Mouse (Mus musculus): ENCODE measurements around the gene Fnbp1.

Gene Fnbp1

DNA sequence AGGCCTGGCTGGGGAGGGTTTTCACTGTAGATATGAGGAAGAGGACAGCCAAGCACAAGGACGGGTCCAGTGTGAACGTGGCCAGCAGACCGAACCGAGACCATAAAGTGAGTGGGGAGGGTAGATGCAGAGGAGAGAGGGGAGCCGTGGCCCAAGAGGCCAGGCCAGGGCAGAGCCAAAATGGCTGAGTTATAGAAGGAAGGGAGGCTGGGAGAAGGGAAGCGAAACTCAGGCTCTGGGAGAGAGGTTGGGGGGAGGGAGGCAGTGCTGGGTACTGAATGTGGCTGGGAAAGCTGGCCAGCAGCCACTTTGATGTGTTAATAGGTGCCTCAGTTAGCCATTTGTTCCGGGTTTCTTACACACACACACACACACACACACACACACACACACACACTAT lies 14.6 kb downstream of the Fnbp1 start:
- DNase-seq (ENCODE audit: extremely low read depth, low read depth, low spot score) = no peak

DNA sequence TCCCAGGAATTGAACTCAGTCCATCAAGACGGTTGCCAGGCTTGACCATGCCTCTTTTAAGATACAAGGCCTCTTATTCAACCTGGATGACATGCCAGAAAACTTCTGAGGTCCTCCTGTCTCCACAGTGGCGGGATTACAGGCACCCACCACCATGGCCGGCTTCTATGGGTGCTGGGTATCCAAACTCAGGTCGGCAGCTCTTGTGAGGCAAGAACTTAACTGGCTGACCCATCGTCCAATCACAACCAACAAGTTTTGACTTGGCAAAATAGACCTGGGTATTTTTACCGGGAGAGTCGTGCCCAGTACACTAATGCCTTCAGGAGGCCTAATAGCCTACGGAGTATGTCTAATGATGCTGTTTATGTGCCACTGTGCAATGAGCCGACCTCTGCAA lies 15.8 kb downstream of the Fnbp1 start:
- DNase-seq (ENCODE audit: extremely low read depth, low read depth, low spot score) = no peak

DNA sequence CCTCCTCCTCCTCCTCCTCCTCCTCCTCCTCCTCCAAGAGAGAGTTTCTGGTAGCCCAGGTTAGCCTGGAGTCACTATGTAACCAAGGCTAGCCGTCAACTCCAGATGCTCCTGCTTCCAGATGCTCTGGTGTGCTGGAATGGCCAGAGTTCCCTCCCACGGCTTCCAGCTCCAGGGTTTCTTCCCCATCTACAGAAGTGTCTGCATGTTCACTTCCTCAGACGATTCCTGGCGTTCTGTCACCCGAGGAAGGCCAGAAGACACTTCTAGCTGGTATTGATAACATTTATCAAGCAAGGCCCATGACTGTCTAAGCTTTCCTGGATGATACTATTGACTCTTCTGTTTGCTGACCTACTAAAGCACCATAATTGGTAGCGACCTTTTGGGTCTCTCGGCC lies 16.7 kb downstream of the Fnbp1 start:
- DNase-seq (ENCODE audit: extremely low read depth, low read depth, low spot score) = no peak

DNA sequence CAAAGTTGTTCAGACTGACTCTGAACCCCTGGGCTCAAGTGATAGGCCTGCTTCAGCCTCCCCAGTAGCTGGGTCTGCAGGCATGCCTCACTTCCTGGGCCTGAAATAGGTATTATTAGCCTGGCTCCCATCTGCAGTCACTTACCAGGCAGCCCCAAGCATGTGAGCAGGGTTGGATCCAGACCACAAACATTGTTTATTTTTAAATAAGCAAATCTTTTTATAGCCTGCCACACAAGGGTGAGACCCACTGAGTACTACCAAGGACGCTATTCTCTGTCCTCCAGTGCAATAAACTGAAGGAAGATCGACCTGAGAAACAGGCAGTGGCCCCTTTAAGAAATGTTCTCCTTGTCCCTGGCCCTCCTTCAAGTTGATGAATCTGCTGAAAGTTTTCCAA lies 17.1 kb downstream of the Fnbp1 start:
- DNase-seq (ENCODE audit: extremely low read depth, low read depth, low spot score) = no peak

DNA sequence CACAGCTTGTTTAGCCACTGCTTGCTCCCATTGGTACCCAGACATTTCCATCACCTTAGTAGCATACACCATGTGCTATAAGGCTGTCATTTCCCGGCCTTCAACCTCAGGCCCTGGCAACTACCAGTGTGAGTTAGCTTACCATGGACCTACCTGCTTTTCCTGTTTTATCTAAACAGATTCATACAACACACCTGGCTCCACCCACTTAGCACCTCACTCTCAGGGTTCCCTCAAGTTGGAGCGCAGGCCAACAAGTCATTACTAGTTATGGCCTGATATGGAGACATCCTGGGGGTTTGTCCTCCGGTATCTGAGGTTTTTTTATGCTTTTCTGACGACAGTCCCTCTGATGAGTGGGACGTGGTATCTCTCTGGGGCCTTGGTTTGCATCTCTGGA lies 18.3 kb downstream of the Fnbp1 start:
- no peak for DNase-seq (ENCODE audit: extremely low read depth, low read depth, low spot score)

DNA sequence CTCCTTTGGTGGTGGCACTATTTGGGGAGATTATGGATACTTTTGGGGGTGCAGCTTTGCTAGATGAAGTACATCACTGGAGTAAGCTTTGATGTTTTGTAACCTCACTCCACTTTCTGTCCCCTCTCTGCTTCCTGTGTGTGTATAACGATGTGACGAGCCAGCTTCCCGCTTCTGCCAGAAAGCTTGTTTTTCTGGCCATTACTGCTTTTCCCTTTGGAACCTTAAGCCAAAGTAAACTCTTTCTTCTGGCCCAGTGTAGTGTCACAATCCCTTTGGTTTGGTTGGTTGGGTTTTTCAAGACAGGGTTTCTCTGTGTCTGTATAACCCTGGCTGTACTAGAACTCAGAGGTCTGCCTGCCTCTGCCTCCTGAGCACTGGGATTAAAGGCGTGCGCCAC lies 19.0 kb downstream of the Fnbp1 start:
- DNase-seq (ENCODE audit: extremely low read depth, low read depth, low spot score) = no peak

DNA sequence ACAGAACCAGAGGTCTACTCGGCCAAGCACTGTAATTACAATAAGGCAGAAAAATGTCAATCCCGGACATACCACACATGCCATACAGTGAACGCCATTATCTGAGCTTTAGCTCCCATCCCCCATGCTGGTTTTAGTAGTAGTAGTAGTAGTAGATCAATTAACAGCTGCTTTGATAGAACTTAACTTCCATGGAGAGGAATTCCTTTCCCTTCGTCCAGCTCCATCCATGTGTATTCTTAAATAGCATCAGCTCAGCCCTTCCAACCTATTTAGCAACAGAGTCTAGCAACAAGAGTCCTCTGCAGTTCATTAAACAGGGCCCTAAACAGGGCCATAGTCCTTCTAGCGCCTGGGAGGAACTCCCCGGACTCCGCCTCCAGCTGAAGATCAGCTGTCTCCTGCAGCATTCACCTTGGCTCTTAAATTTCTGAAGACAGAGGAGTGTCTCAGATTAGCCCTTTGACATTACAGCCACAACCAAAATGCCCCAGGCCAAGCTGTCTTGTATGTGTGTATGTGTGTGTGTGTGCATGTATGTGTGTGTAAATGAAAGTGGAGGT lies 20.6 kb downstream of the Fnbp1 start:
- DNase-seq (ENCODE audit: extremely low read depth, low read depth, low spot score) = no peak

DNA sequence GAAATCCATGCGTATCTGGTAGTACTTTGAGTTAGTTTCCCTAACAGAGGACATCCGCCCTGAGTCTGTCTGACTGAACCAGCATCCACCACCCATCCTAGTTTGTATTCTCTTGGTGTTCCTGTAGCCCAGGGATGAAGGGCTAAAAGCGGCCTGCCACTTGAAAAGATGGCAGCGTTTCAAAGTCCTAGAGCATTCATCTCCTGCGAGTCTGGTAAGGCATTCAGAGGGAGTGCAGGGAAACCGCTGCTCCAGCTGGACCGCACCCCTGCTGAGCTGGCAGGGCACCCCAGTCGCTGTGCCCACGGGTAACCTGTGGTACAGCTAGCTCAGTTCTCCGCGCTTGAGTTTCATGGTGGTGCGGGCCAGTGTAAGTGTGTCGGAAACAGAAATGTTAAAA lies 22.0 kb downstream of the Fnbp1 start:
- no peak for DNase-seq (ENCODE audit: extremely low read depth, low read depth, low spot score)

DNA sequence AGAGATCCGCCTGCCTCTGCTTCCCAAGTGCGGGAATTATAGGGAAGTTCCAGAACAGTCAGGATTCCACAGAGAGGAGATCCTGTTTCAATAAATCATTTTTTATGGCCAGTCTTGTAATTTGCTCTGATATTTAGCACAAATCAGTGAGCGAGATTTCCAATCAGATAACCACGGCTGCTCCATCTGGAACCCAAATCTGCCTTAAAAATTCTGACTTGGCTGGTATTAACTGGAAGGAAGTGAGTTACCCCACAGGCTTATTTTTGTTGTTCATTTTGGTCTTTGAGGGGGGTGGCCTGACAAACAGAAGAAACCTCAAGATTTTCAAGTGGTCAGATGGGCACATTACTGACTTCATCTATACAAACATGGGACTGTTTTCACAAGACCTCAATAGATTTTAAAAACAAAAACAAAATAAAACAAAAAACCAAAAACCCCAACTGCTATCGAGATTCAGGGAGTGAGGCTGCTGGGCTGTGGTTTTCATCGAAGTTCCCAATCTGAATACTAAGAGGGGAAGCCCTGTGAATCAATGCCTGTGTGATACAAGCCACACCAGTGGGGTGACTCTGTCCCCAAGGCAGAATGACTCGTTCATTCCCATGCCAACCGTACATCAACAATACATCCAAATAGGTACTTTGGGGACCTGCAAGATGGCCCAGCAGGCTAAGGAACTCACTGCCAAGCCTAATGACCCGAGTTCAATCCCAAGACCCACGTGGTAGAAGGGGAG lies 23.0 kb downstream of the Fnbp1 start:
- DNase-seq (ENCODE audit: extremely low read depth, low read depth, low spot score) = no peak

DNA sequence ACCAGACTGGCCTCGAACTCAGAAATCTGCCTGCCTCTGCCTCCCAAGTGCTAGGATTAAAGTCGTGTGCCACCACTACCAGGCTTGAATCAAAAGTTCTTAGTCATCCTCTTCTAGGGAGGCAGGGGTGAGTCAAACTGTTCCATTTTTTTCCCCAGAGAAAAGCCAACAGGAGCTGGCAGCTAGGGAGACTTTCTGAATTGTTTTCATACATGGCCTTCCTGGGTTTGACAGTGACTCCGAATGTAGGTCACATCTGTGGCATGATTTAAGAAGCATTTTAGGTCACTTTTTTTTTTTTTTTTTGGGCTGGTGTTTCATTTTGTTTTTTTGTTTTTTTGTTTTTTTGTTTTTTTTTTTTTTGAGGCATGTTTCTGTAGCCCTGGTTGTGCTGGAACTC lies 23.6 kb downstream of the Fnbp1 start:
- no peak for DNase-seq (ENCODE audit: extremely low read depth, low read depth, low spot score)

DNA sequence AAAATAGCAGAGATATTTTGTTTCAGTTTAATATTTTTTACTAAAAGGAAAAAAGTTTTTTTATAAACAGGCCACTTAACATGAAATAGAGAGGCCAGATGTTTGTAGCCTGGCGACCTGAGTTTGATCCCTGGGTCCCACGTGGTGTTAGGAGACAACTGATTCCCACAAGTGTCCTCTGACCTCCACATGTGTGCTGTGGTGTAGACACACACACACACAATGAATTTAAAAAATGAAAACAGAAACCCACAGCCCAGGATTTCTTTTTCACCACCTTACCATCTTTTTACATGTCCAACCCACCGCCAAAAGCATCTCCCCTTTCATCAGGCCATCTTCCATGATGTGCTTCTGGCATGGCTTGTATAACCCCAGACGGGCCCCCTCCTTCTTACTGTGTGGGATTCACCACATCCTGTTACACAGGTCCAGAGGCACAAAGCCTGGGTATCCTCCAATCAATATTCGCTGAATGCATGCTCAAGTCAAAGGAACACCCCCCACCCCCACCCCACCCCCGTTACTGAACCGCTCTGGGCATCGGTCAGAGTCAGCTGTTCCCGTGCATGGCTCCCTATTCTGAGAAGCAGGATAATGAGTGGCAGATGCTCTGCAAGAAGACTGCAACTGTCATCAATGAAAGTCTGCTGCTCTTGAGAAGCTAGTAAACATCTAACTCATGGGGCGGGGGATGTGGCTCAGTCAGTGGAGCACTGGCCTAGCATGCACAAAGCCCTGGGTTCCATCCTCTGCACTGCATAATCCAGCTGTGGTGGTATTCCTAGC lies 25.7 kb downstream of the Fnbp1 start:
- no peak for DNase-seq (ENCODE audit: extremely low read depth, low read depth, low spot score)

DNA sequence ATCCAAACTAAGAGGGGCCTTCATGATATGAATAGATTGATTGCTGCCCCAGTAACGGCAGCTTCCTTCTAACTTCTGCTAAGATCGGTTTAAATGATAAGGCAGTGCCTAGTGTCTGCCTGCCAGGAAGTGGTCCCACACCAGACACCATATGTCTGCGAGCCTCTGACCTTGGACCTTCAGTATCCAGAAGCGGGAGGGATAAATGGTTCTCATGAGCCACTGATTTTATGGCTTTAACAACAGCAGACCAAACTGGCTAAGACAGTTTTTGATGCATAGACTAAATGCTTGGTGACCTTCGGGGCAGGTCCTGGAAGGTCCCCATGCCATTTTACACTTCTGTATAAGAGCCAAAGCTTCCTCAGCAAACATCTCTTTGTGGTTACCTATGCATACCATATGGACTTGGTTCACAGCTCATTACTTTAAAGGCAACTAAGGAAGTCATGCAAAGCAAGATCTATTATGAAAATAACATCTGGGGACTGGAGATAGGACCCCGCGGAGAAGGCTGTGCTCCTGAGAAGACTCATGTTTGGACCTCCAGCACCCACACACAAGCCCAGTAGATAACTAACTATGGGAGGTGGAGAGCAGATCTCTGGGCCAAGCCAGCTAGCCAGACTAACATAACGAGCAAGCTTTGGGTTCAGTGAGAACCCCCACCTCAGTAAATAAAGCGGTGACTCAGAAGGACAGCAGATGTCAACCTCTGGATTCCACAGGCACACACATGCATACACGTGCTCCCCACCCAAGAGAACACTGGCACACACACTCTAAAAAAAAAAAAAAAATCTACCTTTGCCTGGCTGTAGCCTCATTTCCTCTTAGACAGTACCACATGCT lies 26.5 kb downstream of the Fnbp1 start:
- no peak for DNase-seq (ENCODE audit: extremely low read depth, low read depth, low spot score)

DNA sequence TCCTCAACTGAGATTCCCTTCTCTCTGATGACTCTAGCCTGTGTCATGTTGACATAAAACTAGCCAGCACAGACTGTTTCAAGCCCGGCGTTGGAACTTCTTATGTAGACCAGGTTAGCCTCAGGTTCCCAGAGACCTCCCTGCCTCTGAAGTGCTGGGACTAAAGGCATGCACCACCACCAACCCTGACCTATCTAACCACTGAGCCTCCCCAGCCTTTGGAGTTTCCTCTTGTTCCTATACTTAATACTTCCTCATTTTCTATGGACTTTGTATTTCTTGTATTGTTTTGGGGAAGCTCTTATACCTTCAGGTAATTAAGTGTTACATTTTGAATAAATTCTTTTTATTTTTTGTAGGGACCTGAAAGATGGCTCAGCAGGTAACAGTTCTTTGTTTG lies 27.6 kb downstream of the Fnbp1 start:
- no peak for DNase-seq (ENCODE audit: extremely low read depth, low read depth, low spot score)

DNA sequence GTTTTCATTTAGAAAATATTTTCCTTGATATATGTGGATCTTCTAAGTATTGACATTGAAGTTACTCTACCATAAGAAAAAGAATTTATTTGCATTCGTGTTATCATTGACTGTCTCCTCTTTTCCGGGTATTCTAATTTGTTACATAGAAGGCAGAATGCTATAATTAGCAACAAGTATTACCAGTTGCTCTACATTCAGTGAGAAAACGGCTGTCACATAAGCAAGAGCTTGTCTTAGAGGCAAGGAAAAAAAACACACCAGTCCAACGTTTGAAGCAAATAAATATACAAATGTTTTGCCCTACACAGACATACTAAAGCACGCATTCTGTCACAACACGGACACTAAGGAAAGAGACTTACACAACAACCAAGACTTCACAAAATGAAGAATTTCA lies 30.1 kb downstream of the Fnbp1 start:
- DNase-seq (ENCODE audit: extremely low read depth, low read depth, low spot score) = no peak

DNA sequence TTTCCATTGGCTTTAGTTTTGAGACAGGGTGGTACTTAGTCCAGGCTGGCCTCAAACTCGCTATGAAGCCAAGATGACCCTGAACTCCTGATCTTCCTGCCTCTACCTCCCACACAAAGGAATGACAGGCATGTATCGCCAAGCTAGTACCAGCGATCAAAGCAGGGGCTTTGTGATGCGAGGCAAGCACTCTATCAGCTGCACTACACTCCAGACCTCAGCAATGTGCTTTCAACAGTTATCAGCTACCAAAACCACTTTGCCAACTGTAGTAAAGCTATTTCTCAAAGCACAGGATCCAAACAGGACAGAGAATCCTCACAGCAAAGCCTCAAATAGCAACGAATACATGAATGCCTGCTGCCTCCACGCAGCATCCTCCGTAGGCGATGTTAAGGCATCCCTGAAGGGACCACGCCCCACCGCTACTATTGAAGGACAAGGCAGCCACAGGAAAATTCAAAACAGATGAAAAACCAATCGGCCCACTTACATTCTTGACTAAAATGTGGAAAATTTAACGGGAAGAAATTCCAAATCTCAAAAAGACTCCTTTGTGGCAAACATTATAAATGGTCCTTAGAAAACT lies 31.8 kb downstream of the Fnbp1 start:
- DNase-seq (ENCODE audit: extremely low read depth, low read depth, low spot score) = no peak

DNA sequence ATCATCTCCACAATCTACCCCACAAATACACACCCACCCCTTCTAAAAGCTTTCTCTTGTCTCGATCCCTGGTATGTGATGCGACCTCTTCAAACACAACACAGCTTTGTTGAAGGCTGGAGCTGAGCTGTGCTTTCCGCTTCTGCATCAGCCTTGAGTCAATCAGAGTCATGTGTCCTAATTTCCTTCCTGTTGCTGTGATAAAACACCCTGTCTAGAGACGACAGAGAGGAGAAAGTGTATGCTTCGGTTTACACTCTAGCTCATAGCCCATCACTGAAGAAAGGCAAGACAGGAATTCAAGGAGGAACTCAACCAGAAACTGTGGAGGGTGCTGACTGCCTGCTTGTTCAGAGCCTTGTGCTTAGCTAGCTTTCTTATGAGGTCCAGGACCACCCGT lies 33.6 kb downstream of the Fnbp1 start:
- DNase-seq (ENCODE audit: extremely low read depth, low read depth, low spot score) = no peak

DNA sequence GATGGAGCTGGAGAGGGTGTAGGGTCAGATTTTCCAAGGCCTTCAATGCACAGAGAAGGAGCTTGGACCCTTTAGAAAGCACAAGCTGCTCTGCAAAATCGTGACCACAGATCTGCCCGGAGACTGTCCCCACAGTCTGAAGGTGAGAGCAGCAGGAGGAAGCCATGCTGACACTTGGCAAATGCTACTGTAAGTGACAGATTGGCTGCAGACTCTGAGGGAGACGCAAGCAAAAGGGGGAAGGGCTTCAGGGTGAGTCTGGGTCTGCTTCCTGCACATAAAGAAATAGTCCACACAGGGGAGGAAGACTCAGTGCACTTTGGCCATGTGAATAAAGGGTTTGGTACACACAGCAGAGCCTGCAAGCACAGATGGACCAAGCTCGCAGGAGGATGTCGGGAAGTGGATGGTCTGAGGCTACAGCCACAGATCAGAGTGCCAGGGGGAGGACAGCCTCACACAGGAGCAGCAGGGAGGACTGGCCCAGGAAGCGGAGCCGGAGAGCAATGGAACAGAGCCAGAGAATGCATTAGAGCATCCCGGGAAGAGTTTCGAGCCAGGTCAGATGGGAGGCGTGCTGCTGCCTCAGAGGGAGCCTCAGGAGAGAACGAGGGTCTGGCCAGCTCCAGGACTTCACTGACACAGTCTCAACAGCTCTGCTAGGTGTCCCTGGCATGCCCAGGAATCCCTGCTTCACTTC lies 35.0 kb downstream of the Fnbp1 start:
- no peak for DNase-seq (ENCODE audit: extremely low read depth, low read depth, low spot score)

DNA sequence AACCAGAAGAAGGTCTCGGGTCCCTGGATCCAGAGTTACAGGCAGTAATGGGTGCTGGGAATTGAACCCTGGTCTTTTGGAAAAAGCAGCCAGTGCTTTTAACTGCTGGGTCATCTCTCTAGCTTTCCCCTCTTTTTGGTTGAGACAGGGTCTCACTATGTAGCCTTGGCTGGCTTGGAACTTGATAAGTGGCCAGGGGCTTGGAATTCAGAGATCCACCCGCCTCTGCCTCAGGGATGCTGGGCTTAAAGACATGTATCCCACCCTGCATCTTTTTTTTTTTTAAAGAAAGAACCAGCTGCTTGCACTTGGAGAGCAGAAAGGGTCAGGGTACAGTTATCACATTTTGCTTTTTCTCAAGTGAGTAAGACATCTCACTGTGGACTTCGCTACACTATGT lies 35.8 kb downstream of the Fnbp1 start:
- no peak for DNase-seq (ENCODE audit: extremely low read depth, low read depth, low spot score)

DNA sequence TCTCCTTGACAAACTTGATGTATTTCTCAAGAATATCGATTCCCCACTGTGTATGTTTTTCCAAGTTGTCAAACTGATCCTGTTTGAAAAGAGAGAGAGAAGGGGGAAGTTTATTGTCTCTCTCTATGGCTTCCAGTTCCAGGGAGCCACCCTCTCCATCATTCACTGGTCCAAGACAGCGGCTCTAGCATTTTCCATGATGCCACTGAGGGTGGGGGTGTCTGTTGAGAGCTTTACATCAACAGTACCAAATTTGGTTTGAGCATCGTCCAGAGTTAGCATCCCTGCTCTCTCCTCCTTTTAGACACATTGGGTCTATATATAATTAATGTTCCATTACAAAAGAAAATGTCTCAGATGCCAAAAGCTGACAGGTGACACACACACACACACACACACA lies 36.5 kb downstream of the Fnbp1 start:
- no peak for DNase-seq (ENCODE audit: extremely low read depth, low read depth, low spot score)

DNA sequence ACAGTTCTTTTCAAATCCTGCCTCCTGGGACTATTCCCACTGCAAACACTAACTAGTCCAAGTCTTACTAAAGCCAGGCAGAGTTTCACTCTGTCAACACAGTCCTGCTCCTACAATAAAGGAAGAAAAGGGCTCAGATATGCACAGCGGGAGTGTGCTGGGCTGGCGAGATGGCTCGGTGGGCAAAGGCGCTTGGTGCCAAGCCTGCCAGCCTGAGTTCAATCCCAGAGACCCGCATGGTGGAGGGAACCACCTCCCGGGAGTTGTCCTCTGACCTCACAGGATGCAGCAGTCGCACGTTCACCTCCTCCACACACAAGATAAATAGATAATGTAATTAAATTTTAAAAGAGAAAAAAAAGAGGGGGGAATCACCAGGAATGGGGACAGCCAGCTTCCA lies 38.5 kb downstream of the Fnbp1 start:
- no peak for DNase-seq (ENCODE audit: extremely low read depth, low read depth, low spot score)

DNA sequence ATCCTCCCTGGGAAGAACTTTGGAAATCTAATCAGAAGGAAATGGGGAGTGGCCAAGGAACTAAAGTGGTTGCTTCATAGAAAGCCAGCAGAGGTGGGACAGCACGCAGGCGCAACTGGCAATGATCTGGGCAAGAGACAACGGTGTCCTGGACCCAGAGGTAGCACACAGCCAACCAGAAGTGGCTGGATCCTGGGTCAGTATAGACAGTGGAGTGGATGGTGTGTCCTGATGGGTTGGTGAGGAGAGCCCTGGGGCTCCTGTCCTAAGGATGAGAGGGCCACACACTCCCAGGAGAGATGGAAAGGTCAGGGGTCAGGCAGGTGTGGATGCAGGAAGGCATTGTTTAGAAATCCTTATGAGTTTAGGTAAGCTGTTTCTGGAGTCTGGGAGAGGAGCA lies 40.5 kb downstream of the Fnbp1 start:
- DNase-seq (ENCODE audit: extremely low read depth, low read depth, low spot score) = no peak

Data from fat pad, adult 2 months (tissue).